Mouse (Mus musculus) E14TG2a.4 (cell line): ENCODE data around the gene Dmpk.

ENCODE experiments used
- CTCF ChIP-seq: conservative IDR thresholded peaks from 2 replicates; pipeline ENCODE4 v1.5.1; 2014; ENCODE audit warnings: low read length
- NANOG ChIP-seq: IDR thresholded peaks from 2 replicates; pipeline ENCODE4 v1.6.1; 2014; ENCODE audit warnings: borderline replicate concordance, low read length, mixed read lengths

DNA sequence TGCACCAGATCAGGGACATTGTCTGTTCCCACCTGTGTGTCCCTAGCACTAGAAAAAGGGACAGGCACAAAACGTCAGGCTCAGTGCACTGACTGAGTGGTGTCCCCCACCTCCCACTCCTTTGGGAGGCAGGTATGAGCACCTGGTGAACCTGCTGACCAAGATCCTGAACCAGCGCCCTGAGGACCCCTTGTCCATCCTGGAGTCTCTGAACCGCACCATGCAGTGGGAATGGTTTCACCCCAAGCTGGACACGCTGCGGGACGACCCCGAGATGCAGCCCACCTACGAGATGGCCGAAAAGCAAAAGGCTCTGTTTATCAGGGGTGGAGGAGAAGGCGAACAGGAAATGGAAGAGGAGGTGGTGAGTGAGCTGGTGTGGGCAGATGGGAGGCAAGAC, 26.2 kb upstream of the Dmpk start:
- TF ChIP-seq CTCF, result no peak
- no peak for TF ChIP-seq NANOG
